Mouse (Mus musculus): ENCODE data around the gene Gm614. TPM values are rescaled to one million over a fixed set of nuclear protein-coding genes. Genes with fewer than 3 reads are reported as not detected.

The Gm614 gene
- not detected in 2 replicates for polyA plus RNA-seq (2016; fragmentation: Nextera tagmentation; extraction: Ambion mirVana)

- no peak within 1 kb of the TSS for H3K4me2 ChIP-seq (replicated peaks)
- 0 out of 2 replicates have a peak, but pooled peaks cover 4% of the 10 kb centered on the region for H3K4me1 ChIP-seq
- no peak within 1 kb of the TSS for H3K27ac ChIP-seq
- no peak for ATAC-seq (ENCODE audit: insufficient number of reproducible peaks, insufficient read depth, low FRiP score, low TSS enrichment)
- H3K27me3 ChIP-seq, result no peaks in the 10 kb centered on the region
- H3K9me3 ChIP-seq, result no peaks in the 10 kb centered on the region
- H3K36me3 ChIP-seq, result 0 out of 2 replicates have a peak, but pooled peaks cover under 1% of the 10 kb centered on the region
- no peak within 1 kb of the TSS for H3K4me3 ChIP-seq
- 89% methylated on average over 1 of the region's 1 CpGs for WGBS
- H3K9ac ChIP-seq, result no peak within 1 kb of the TSS
Observed at GRCm38 (mm10) chrX:101263892-101264291, at the start of gene Gm614. Gm614 (minus strand) TSS chrX:101263992.

- 90% methylated on average over 5 of the region's 5 CpGs for WGBS
- Histone ChIP-seq H3K9ac (no peak overlapping the region), H3K27ac (no peak overlapping the region), H3K9me3 (no peaks in the 10 kb centered on the region), H3K4me2 (replicated peaks) (no peak overlapping the region), H3K27me3 (peaks cover 15% of the 10 kb centered on the region; the same call in 1 of the 2 replicates), H3K4me1 (no peaks in the 10 kb centered on the region), H3K4me3 (no peak overlapping the region), H3K36me3 (no peaks in the 10 kb centered on the region)
- ATAC-seq (ENCODE audit: insufficient number of reproducible peaks, insufficient read depth, low FRiP score, low TSS enrichment), result no peak
Observed at GRCm38 (mm10) chrX:101309299-101309698, 45.5 kb upstream of the Gm614 start.

DNA sequence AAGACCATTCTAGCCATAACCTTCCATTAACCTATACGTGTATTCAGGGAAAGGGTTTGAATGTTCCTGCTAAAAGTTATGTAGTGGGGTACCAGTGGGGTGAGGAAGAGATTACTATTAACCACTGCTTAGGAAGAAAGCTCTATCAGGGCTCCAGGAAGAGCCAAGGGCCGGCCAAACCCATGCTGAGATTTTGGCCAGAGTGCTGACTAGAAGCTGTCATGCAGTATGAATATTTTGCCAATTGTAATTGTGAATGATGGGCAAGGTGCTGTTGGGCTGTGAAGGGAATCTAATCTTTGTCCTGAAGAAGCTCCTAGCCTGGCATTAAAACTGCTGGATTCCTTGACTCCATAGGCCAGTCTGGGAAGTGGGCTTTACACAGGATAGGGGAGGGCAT lies 40.9 kb upstream of the Gm614 start:
- Histone ChIP-seq H3K36me3 (no peaks in the 10 kb centered on the region), H3K9ac (no peak overlapping the region), H3K27me3 (peaks cover 10% of the 10 kb centered on the region; the same call in 1 of the 2 replicates), H3K4me1 (no peaks in the 10 kb centered on the region), H3K4me3 (no peak overlapping the region), H3K9me3 (no peaks in the 10 kb centered on the region), H3K27ac (no peak overlapping the region), H3K4me2 (replicated peaks) (no peak overlapping the region)
- no peak for ATAC-seq (ENCODE audit: insufficient number of reproducible peaks, insufficient read depth, low FRiP score, low TSS enrichment)
- WGBS, result 50% methylated on average over 2 of the region's 2 CpGs

DNA sequence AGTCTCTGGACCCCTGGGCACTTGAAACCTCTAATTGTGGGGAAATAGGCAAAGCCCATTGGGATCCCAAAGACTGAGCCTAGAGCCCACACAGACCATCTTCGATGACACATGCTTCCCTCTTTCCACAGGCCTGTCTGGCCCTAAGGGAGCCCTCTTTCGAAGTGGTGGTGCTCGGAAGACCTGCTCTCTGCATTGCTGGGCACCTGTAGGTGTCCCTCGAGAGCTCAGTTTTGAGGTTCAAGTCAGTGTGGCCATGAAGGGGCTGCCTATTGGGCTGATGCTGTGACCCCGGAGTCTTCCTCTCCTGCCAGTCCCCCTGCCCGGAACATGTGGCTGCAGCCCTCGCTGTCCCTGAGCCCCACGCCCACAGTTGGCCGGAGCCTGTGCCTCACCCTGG lies 37.9 kb upstream of the Gm614 start:
- WGBS, result 77% methylated on average over 9 of the region's 9 CpGs
- Histone ChIP-seq H3K4me2 (replicated peaks) (peak overlapping the region; percentile 50), H3K27ac (no peak overlapping the region)

GRCm38 (mm10) chrX:101300427-101301030 lies 36.7 kb upstream of the Gm614 start:
- Histone ChIP-seq H3K36me3 (peaks cover 16% of the 10 kb centered on the region; the same call in 1 of the 2 replicates), H3K27me3 (peaks cover 3% of the 10 kb centered on the region; the same call in 1 of the 2 replicates), H3K4me2 (replicated peaks) (peak overlapping the region; percentile 50), H3K9me3 (no peaks in the 10 kb centered on the region), H3K9ac (peak overlapping the region; percentile 50), H3K4me1 (no peaks in the 10 kb centered on the region), H3K4me3 (peak overlapping the region; percentile 43), H3K27ac (peak overlapping the region; percentile 60; the same call in 1 of the 2 replicates)
- 26% methylated on average over 13 of the region's 13 CpGs for WGBS
- ATAC-seq (ENCODE audit: insufficient number of reproducible peaks, insufficient read depth, low FRiP score, low TSS enrichment), result no peak

More for the DNA sequence above, 37.9 kb upstream of the Gm614 start:
- no peak for ATAC-seq (ENCODE audit: insufficient number of reproducible peaks, insufficient read depth, low FRiP score, low TSS enrichment)
- no peak overlapping the region for H3K4me3 ChIP-seq
- no peaks in the 10 kb centered on the region for H3K9me3 ChIP-seq
- no peak overlapping the region for H3K9ac ChIP-seq
- H3K27me3 ChIP-seq, result peaks cover under 1% of the 10 kb centered on the region; the same call in 1 of the 2 replicates
- peaks cover 4% of the 10 kb centered on the region; the same call in 1 of the 2 replicates for H3K36me3 ChIP-seq
- no peaks in the 10 kb centered on the region for H3K4me1 ChIP-seq

- H3K36me3 ChIP-seq, result peaks cover 20% of the 10 kb centered on the region; the same call in 1 of the 2 replicates
- peak overlapping the region; percentile 50 for H3K4me2 ChIP-seq (replicated peaks)
- ATAC-seq (ENCODE audit: insufficient number of reproducible peaks, insufficient read depth, low FRiP score, low TSS enrichment), result peak; percentile 53; the same call in 1 of the 2 replicates
- H3K9ac ChIP-seq, result peak overlapping the region; percentile 50
- no peaks in the 10 kb centered on the region for H3K4me1 ChIP-seq
- peak overlapping the region; percentile 43 for H3K4me3 ChIP-seq
- H3K9me3 ChIP-seq, result no peaks in the 10 kb centered on the region
- peaks cover 3% of the 10 kb centered on the region; the same call in 1 of the 2 replicates for H3K27me3 ChIP-seq
- WGBS, result 29% methylated on average over 10 of the region's 13 CpGs
- H3K27ac ChIP-seq, result peak overlapping the region; percentile 60; the same call in 1 of the 2 replicates
Observed at GRCm38 (mm10) chrX:101299473-101300426, 36.0 kb upstream of the Gm614 start.

DNA sequence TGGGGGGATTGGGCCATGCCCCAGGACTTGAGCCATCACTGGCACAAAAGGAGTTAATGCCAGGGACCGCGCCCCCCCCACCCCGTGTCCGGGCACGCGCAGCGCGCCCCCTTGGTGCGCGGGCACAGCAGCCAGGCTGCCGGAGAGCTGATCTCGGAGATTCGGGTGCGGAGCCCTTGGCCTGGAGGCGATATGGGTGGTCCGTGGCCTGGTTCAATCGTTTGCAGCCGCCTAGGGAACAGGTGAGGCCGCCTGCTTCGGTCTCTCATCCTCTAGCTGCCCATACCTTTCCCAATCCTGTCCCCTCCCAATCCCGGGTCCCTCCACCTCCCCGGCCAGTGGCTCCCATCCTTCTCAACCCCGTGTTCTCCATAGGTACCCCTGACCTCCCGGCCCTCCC lies 35.3 kb upstream of the Gm614 start, which contains the start of gene Nlgn3:
TSS of gene Nlgn3 (plus strand) at position 114 of the 400 bp plus-strand sequence.
- no peak for ATAC-seq (ENCODE audit: insufficient number of reproducible peaks, insufficient read depth, low FRiP score, low TSS enrichment)
- peak within 1 kb of the TSS; percentile 43 for H3K4me3 ChIP-seq
- peaks cover 3% of the 10 kb centered on the region; the same call in 1 of the 2 replicates for H3K27me3 ChIP-seq
- H3K4me2 ChIP-seq (replicated peaks), result peak within 1 kb of the TSS; percentile 50
- H3K9me3 ChIP-seq, result no peaks in the 10 kb centered on the region
- 24% methylated on average over 24 of the region's 24 CpGs for WGBS
- peak within 1 kb of the TSS; percentile 57; the same call in 1 of the 2 replicates for H3K27ac ChIP-seq
- peak within 1 kb of the TSS; percentile 50 for H3K9ac ChIP-seq
- no peaks in the 10 kb centered on the region for H3K4me1 ChIP-seq
- H3K36me3 ChIP-seq, result peaks cover 21% of the 10 kb centered on the region; the same call in 1 of the 2 replicates

GRCm38 (mm10) chrX:101290111-101290510 lies 26.3 kb upstream of the Gm614 start:
- Histone ChIP-seq H3K9ac (no peak overlapping the region), H3K4me3 (no peak overlapping the region), H3K27ac (no peak overlapping the region), H3K9me3 (no peaks in the 10 kb centered on the region), H3K4me1 (no peaks in the 10 kb centered on the region), H3K27me3 (peaks cover 3% of the 10 kb centered on the region; the same call in 1 of the 2 replicates), H3K4me2 (replicated peaks) (no peak overlapping the region), H3K36me3 (peaks cover 36% of the 10 kb centered on the region)
- WGBS, result 86% methylated on average over 10 of the region's 10 CpGs
- no peak for ATAC-seq (ENCODE audit: insufficient number of reproducible peaks, insufficient read depth, low FRiP score, low TSS enrichment)

DNA sequence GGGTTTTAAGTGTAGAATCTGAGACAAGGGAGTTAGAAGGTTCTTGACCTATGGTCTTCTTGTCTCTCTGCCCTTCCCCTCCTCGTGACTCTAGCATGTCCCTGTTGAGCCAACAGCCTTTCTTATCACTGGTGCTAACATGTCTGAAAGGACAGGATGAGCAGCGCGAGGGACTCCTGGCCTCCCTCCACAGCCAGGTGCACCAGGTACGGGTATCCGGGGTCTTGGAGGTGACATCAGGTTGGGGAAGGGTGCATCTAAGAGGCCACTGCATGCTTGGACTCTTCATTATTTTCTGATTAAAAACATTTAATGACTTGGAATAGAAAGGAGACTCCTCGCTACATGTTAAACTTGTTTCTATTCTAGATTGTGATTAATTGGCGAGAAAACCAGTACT lies 25.2 kb upstream of the Gm614 start:
- no peak overlapping the region for H3K9ac ChIP-seq
- no peak for ATAC-seq (ENCODE audit: insufficient number of reproducible peaks, insufficient read depth, low FRiP score, low TSS enrichment)
- no peak overlapping the region for H3K27ac ChIP-seq

GRCm38 (mm10) chrX:101288432-101288831 lies 24.6 kb upstream of the Gm614 start:
- ATAC-seq (ENCODE audit: insufficient number of reproducible peaks, insufficient read depth, low FRiP score, low TSS enrichment), result no peak

More for the DNA sequence above, 25.2 kb upstream of the Gm614 start:
- Histone ChIP-seq H3K36me3 (peaks cover 38% of the 10 kb centered on the region), H3K4me3 (no peak overlapping the region), H3K27me3 (peaks cover 3% of the 10 kb centered on the region; the same call in 1 of the 2 replicates), H3K4me2 (replicated peaks) (no peak overlapping the region), H3K9me3 (no peaks in the 10 kb centered on the region), H3K4me1 (no peaks in the 10 kb centered on the region)
- WGBS, result 90% methylated on average over 7 of the region's 7 CpGs

DNA sequence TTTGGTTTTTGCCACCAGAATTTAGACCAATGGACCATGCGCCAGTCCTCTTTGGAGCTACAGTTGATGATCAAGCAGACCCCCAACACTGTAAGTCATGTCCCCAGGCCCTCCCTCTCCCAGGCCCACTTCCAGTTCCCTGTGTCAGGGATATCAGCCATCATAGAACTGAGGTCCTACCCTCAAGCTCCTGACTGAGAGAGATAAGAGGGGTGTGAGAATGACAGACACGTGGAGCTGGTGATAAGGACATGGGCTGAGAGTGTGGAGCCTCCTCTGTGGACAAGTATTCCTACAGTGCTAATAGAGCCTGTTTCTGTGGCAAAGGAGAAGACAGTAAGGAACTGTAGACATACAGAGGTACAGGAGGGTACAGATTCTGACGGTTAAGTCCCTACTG lies 23.8 kb upstream of the Gm614 start:
- Histone ChIP-seq H3K9me3 (no peaks in the 10 kb centered on the region), H3K4me2 (replicated peaks) (no peak overlapping the region), H3K4me3 (no peak overlapping the region), H3K36me3 (peaks cover 45% of the 10 kb centered on the region), H3K4me1 (no peaks in the 10 kb centered on the region), H3K9ac (no peak overlapping the region), H3K27ac (no peak overlapping the region), H3K27me3 (peaks cover 3% of the 10 kb centered on the region; the same call in 1 of the 2 replicates)
- no peak for ATAC-seq (ENCODE audit: insufficient number of reproducible peaks, insufficient read depth, low FRiP score, low TSS enrichment)
- WGBS, result 93% methylated on average over 3 of the region's 3 CpGs

More at GRCm38 (mm10) chrX:101288432-101288831, 24.6 kb upstream of the Gm614 start:
- WGBS, result 92% methylated on average over 6 of the region's 6 CpGs
- no peaks in the 10 kb centered on the region for H3K9me3 ChIP-seq
- no peak overlapping the region for H3K4me2 ChIP-seq (replicated peaks)
- no peak overlapping the region for H3K4me3 ChIP-seq
- H3K36me3 ChIP-seq, result peaks cover 42% of the 10 kb centered on the region
- H3K4me1 ChIP-seq, result no peaks in the 10 kb centered on the region
- no peak overlapping the region for H3K27ac ChIP-seq
- H3K27me3 ChIP-seq, result peaks cover 3% of the 10 kb centered on the region; the same call in 1 of the 2 replicates
- no peak overlapping the region for H3K9ac ChIP-seq
